Mouse (Mus musculus) Muller cell, postnatal 12 days (primary cell): ENCODE measurements around the gene Pafah1b2.

Source experiments
- DNase-seq: peaks from one replicate; pipeline ENCODE4 v3.0.0-alpha.2; 2015; ENCODE audit errors: inconsistent ontology term

Pafah1b2 gene

GRCm38 (mm10) chr9:46026058-46026849 is 13.8 kb upstream of the Pafah1b2 start:
- DNase-seq = no peak

- no peak for DNase-seq
Measured at GRCm38 (mm10) chr9:46023591-46023990, 11.1 kb upstream of the Pafah1b2 start.

GRCm38 (mm10) chr9:46019975-46020374 is 7.5 kb upstream of the Pafah1b2 start:
- no peak for DNase-seq

- DNase-seq = no peak
Measured at GRCm38 (mm10) chr9:46018316-46018715, 5.8 kb upstream of the Pafah1b2 start.

GRCm38 (mm10) chr9:46016417-46016816 is 3.9 kb upstream of the Pafah1b2 start:
- no peak for DNase-seq

GRCm38 (mm10) chr9:46015831-46016230 is 3.3 kb upstream of the Pafah1b2 start:
- DNase-seq = peak; percentile 51

- peak; percentile 50 for DNase-seq
Measured at GRCm38 (mm10) chr9:46015081-46015551, 2.6 kb upstream of the Pafah1b2 start.

- peak; percentile 59 for DNase-seq
Measured at GRCm38 (mm10) chr9:46014251-46014681, 1.8 kb upstream of the Pafah1b2 start.

GRCm38 (mm10) chr9:46013616-46014015 is 1.1 kb upstream of the Pafah1b2 start:
- no peak for DNase-seq

- peak; percentile 56 for DNase-seq
Measured at GRCm38 (mm10) chr9:46013009-46013586, 608 bp upstream of the Pafah1b2 start.

- DNase-seq = no peak
Measured at GRCm38 (mm10) chr9:46011094-46011970, 1.2 kb downstream of the Pafah1b2 start.

- DNase-seq = no peak
Measured at GRCm38 (mm10) chr9:46009669-46009983, 2.9 kb downstream of the Pafah1b2 start.

GRCm38 (mm10) chr9:46008931-46009668 is 3.4 kb downstream of the Pafah1b2 start:
- no peak for DNase-seq

- DNase-seq = no peak
Measured at GRCm38 (mm10) chr9:46006224-46006623, 6.3 kb downstream of the Pafah1b2 start.

- no peak for DNase-seq
Measured at GRCm38 (mm10) chr9:46004529-46004928, 8.0 kb downstream of the Pafah1b2 start.

- peak; percentile 62 for DNase-seq
Measured at GRCm38 (mm10) chr9:46003729-46004128, 8.8 kb downstream of the Pafah1b2 start.

GRCm38 (mm10) chr9:45999009-45999408 is 13.5 kb downstream of the Pafah1b2 start:
- peak; percentile 8 for DNase-seq

GRCm38 (mm10) chr9:45985229-45985567 is 27.3 kb downstream of the Pafah1b2 start:
- peak; percentile 88 for DNase-seq

GRCm38 (mm10) chr9:45984409-45985228 is 27.9 kb downstream of the Pafah1b2 start:
- DNase-seq = peak; percentile 93

GRCm38 (mm10) chr9:45983676-45984408 is 28.6 kb downstream of the Pafah1b2 start:
- peak; percentile 40 for DNase-seq
